Mouse (Mus musculus): ENCODE measurements around the gene Litaf. TPM values are rescaled to one million over a fixed set of nuclear protein-coding genes. Genes with fewer than 3 reads are reported as not detected.
A peak's percentile ranks its signal among the peaks of the same experiment; 100 is the strongest.

Litaf gene
- polyA plus RNA-seq, 1 experiment from 2014 or later = 107 TPM

DNA sequence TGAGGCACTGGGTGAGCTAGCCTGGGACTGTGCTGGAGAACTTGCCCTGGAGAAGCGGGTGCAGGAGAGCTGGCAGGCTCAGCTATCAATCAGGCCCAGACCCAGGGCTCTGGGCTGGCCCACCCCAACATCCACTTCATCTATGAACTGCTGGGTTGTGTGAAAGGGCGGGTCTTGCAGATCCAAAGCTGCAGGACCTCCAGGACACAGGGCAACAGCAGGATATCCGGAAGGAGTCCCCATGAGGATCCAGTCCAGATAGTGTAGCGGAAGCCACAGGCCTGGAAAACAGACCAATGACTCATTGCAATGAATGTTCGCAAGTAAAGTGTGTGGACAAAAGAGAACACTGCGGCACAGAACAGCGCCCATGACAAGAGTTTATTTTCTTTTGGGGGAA lies 19.5 kb downstream of the Litaf start:
- no peaks in the 10 kb centered on the region for H3K9me3 ChIP-seq (replicated peaks)
- no peak overlapping the region for H3K9ac ChIP-seq
- H3K27ac ChIP-seq (replicated peaks) = no peak overlapping the region
- peaks cover 8% of the 10 kb centered on the region; the same call in 1 of the 2 replicates for H3K4me1 ChIP-seq
- no peak overlapping the region for H3K4me3 ChIP-seq (replicated peaks)
- H3K27me3 ChIP-seq = no peaks in the 10 kb centered on the region
- 84% methylated on average over 7 of the region's 7 CpGs for WGBS
- no peak overlapping the region for H3K4me2 ChIP-seq (replicated peaks)
- H3K36me3 ChIP-seq = no peaks in the 10 kb centered on the region
- ATAC-seq (ENCODE audit: insufficient number of reproducible peaks, low FRiP score, low TSS enrichment, low read depth) = no peak

DNA sequence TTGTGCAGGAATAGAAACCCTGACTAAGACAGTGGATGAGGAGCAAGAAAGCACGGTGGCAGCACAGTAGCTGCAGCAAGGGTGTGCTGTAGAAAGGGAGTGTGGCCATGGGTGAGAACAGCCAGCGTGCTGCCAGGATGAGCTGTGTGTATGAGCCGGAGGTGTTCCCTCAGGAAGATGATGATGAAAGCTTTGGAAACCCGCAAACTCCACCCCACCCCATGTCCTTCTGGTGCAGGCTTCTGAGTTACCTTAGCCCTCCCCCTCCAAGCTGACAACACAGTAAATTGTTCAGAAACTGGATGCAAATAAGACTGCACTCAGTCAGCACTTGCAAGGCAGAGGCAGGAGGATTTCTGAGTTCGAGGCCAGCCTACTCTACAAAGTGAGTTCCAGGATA lies 22.7 kb downstream of the Litaf start:
- Histone ChIP-seq H3K27ac (replicated peaks) (no peak overlapping the region), H3K9me3 (replicated peaks) (no peaks in the 10 kb centered on the region), H3K9ac (no peak overlapping the region), H3K36me3 (no peaks in the 10 kb centered on the region), H3K4me2 (replicated peaks) (no peak overlapping the region), H3K4me3 (replicated peaks) (no peak overlapping the region), H3K27me3 (no peaks in the 10 kb centered on the region), H3K4me1 (peaks cover 8% of the 10 kb centered on the region; the same call in 1 of the 2 replicates)
- ATAC-seq (ENCODE audit: insufficient number of reproducible peaks, low FRiP score, low TSS enrichment, low read depth) = no peak
- WGBS = 82% methylated on average over 5 of the region's 5 CpGs

DNA sequence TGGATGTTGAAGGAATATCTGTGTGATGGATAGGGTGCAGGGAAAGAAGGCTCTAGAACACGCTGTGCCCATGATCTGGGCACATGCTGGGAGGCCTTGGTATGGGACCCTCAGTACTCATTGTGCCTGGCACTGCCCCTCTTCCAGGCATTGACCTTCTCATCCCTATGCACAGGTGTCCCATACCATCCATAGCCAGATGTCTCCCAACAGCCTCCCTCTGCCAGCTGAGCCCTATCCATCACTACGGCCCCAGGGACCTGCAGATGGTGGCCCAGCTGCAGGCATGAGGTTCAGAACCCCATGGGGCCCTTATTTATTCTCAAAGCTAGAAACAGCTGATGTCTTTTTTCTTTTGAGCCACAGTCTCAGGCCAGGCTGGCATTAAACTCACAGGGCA lies 25.4 kb downstream of the Litaf start:
- no peaks in the 10 kb centered on the region for H3K9me3 ChIP-seq (replicated peaks)
- ATAC-seq (ENCODE audit: insufficient number of reproducible peaks, low FRiP score, low TSS enrichment, low read depth) = no peak
- 65% methylated on average over 2 of the region's 2 CpGs for WGBS

DNA sequence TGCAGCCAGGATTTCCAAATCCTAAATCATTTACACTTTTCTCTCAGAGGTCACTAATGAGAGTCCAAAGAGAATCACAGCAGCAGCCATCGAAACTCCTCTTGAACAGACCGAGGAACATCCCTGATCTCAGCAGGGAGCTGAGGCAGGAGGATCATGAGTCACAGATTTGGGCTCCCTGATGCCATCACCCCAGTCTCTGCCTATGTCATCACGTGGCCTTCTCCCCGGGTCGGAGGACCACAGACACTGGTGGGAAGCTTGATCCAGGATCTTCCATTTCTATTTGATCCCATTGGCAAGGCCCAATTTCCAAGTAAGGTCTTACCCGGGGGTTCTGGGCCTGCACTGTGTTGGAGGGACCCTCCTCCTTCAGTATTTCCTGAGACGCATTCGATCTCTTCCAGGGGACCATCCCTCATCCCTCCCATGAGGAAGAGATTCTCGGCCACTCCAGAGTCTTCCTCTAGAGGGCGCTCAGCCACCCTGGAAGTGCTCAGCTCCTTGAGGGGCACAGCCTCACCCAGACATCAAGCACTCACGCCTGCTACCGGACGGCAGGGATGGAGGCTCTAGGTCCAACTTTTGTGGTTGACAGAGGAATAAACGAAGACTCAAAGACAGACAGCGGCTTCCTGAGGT lies 30.0 kb downstream of the Litaf start:
- H3K27me3 ChIP-seq = no peaks in the 10 kb centered on the region; the same call in 1 of the 2 replicates
- no peak overlapping the region for H3K27ac ChIP-seq (replicated peaks)
- no peaks in the 10 kb centered on the region for H3K36me3 ChIP-seq
- ATAC-seq (ENCODE audit: insufficient number of reproducible peaks, low FRiP score, low TSS enrichment, low read depth) = peak; percentile 60; the same call in 1 of the 2 replicates
- H3K9me3 ChIP-seq (replicated peaks) = no peaks in the 10 kb centered on the region
- no peak overlapping the region for H3K4me2 ChIP-seq (replicated peaks)
- H3K4me3 ChIP-seq (replicated peaks) = no peak overlapping the region
- WGBS = 26% methylated on average over 15 of the region's 15 CpGs
- no peak overlapping the region for H3K9ac ChIP-seq
- peaks cover 8% of the 10 kb centered on the region for H3K4me1 ChIP-seq

More for the DNA sequence above, 25.4 kb downstream of the Litaf start:
- Histone ChIP-seq H3K27me3 (no peaks in the 10 kb centered on the region; the same call in 1 of the 2 replicates), H3K36me3 (no peaks in the 10 kb centered on the region), H3K9ac (no peak overlapping the region), H3K4me3 (replicated peaks) (no peak overlapping the region), H3K27ac (replicated peaks) (no peak overlapping the region), H3K4me2 (replicated peaks) (no peak overlapping the region), H3K4me1 (peaks cover 15% of the 10 kb centered on the region)

- Histone ChIP-seq H3K27ac (replicated peaks) (no peak overlapping the region), H3K9ac (no peak overlapping the region), H3K4me1 (peaks cover 8% of the 10 kb centered on the region), H3K36me3 (no peaks in the 10 kb centered on the region), H3K4me3 (replicated peaks) (no peak overlapping the region), H3K9me3 (replicated peaks) (no peaks in the 10 kb centered on the region), H3K4me2 (replicated peaks) (no peak overlapping the region), H3K27me3 (no peaks in the 10 kb centered on the region; the same call in 1 of the 2 replicates)
- 81% methylated on average over 9 of the region's 9 CpGs for WGBS
- ATAC-seq (ENCODE audit: insufficient number of reproducible peaks, low FRiP score, low TSS enrichment, low read depth) = no peak
Observed at GRCm38 (mm10) chr16:11035273-11035672, 30.7 kb downstream of the Litaf start.

- H3K36me3 ChIP-seq = no peaks in the 10 kb centered on the region
- no peak overlapping the region for H3K4me2 ChIP-seq (replicated peaks)
- peak; percentile 9; the same call in 1 of the 2 replicates for ATAC-seq (ENCODE audit: insufficient number of reproducible peaks, low FRiP score, low TSS enrichment, low read depth)
Observed at GRCm38 (mm10) chr16:11034193-11034803, 31.7 kb downstream of the Litaf start.

GRCm38 (mm10) chr16:11031320-11031719 lies 34.6 kb downstream of the Litaf start:
- no peak for ATAC-seq (ENCODE audit: insufficient number of reproducible peaks, low FRiP score, low TSS enrichment, low read depth)
- WGBS = 49% methylated on average over 3 of the region's 3 CpGs
- Histone ChIP-seq H3K9me3 (replicated peaks) (no peaks in the 10 kb centered on the region), H3K4me3 (replicated peaks) (no peak overlapping the region), H3K9ac (no peak overlapping the region), H3K4me1 (peaks cover 8% of the 10 kb centered on the region), H3K36me3 (no peaks in the 10 kb centered on the region), H3K27ac (replicated peaks) (no peak overlapping the region), H3K4me2 (replicated peaks) (no peak overlapping the region), H3K27me3 (no peaks in the 10 kb centered on the region)

More at GRCm38 (mm10) chr16:11034193-11034803, 31.7 kb downstream of the Litaf start:
- H3K4me1 ChIP-seq = peaks cover 8% of the 10 kb centered on the region
- no peak overlapping the region for H3K4me3 ChIP-seq (replicated peaks)
- WGBS = 2% methylated on average over 4 of the region's 4 CpGs
- no peaks in the 10 kb centered on the region for H3K9me3 ChIP-seq (replicated peaks)
- no peaks in the 10 kb centered on the region; the same call in 1 of the 2 replicates for H3K27me3 ChIP-seq
- H3K9ac ChIP-seq = no peak overlapping the region
- H3K27ac ChIP-seq (replicated peaks) = 0 out of 2 replicates have a peak overlapping the region, but pooled peaks have one; percentile 17

DNA sequence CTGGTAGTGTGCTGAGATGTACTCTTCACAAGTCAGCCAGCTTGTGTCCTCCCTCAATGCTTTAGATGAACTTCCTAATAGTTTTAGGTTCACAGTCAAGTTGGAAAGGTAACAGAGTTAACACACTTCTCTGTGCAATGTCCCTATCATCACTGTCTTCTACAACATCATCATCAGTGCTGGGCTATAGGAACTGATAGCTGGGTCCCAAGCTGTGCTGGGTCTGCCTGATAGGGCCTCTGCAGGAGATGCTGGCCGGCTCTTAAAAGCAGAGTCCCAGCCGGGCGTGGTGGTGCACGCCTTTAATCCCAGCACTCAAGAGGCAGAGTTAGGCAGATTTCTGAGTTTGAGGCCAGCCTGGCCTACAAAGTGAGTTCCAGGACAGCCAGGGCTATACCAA lies 35.1 kb downstream of the Litaf start:
- no peak for ATAC-seq (ENCODE audit: insufficient number of reproducible peaks, low FRiP score, low TSS enrichment, low read depth)
- Histone ChIP-seq H3K9me3 (replicated peaks) (no peaks in the 10 kb centered on the region), H3K36me3 (no peaks in the 10 kb centered on the region), H3K9ac (no peak overlapping the region), H3K4me3 (replicated peaks) (no peak overlapping the region), H3K27ac (replicated peaks) (no peak overlapping the region), H3K27me3 (no peaks in the 10 kb centered on the region), H3K4me2 (replicated peaks) (no peak overlapping the region), H3K4me1 (peaks cover 3% of the 10 kb centered on the region)
- 65% methylated on average over 4 of the region's 4 CpGs for WGBS

DNA sequence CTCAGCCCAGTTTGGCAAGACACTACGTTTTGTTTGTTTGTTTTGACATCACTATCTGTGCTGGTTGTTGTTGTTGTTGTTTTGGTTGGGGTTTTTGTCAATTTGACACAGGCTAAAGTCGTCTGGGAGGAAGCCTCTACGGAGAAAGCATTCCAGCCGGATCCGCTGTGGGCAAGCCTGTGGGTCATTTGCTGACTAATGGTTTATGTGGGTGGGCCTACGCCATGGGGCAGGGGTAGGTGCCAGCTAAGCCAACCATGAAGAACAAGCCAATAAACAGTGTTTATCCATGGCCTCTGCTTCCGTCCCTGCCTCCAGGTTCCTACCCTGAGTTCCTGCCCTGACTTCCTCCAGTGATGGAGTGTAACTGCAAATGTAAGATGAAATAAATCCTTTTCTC lies 37.8 kb downstream of the Litaf start:
- H3K9ac ChIP-seq = no peak overlapping the region
- no peak overlapping the region for H3K4me2 ChIP-seq (replicated peaks)
- H3K9me3 ChIP-seq (replicated peaks) = no peaks in the 10 kb centered on the region
- no peak for ATAC-seq (ENCODE audit: insufficient number of reproducible peaks, low FRiP score, low TSS enrichment, low read depth)
- H3K36me3 ChIP-seq = no peaks in the 10 kb centered on the region
- no peak overlapping the region for H3K27ac ChIP-seq (replicated peaks)
- H3K4me1 ChIP-seq = 0 out of 2 replicates have a peak, but pooled peaks cover 3% of the 10 kb centered on the region
- 75% methylated on average over 7 of the region's 7 CpGs for WGBS
- no peaks in the 10 kb centered on the region for H3K27me3 ChIP-seq
- H3K4me3 ChIP-seq (replicated peaks) = no peak overlapping the region

GRCm38 (mm10) chr16:11024841-11025240 lies 41.1 kb downstream of the Litaf start:
- H3K4me3 ChIP-seq (replicated peaks) = no peak overlapping the region
- ATAC-seq (ENCODE audit: insufficient number of reproducible peaks, low FRiP score, low TSS enrichment, low read depth) = no peak
- no peaks in the 10 kb centered on the region for H3K9me3 ChIP-seq (replicated peaks)
- H3K9ac ChIP-seq = no peak overlapping the region
- H3K27ac ChIP-seq (replicated peaks) = no peak overlapping the region
- no peaks in the 10 kb centered on the region for H3K36me3 ChIP-seq
- no peaks in the 10 kb centered on the region for H3K27me3 ChIP-seq
- WGBS = 41% methylated on average over 3 of the region's 3 CpGs
- H3K4me1 ChIP-seq = peaks cover 12% of the 10 kb centered on the region; the same call in 1 of the 2 replicates
- H3K4me2 ChIP-seq (replicated peaks) = no peak overlapping the region

GRCm38 (mm10) chr16:11023618-11024017 lies 42.3 kb downstream of the Litaf start:
- Histone ChIP-seq H3K27me3 (no peaks in the 10 kb centered on the region), H3K4me3 (replicated peaks) (no peak overlapping the region), H3K36me3 (no peaks in the 10 kb centered on the region), H3K4me2 (replicated peaks) (no peak overlapping the region), H3K9me3 (replicated peaks) (no peaks in the 10 kb centered on the region), H3K9ac (no peak overlapping the region), H3K4me1 (peaks cover 12% of the 10 kb centered on the region), H3K27ac (replicated peaks) (no peak overlapping the region)
- ATAC-seq (ENCODE audit: insufficient number of reproducible peaks, low FRiP score, low TSS enrichment, low read depth) = no peak
- 88% methylated on average over 5 of the region's 5 CpGs for WGBS
